Mouse (Mus musculus): Measurements from ENCODE around the gene Lrrc14b.

DNA sequence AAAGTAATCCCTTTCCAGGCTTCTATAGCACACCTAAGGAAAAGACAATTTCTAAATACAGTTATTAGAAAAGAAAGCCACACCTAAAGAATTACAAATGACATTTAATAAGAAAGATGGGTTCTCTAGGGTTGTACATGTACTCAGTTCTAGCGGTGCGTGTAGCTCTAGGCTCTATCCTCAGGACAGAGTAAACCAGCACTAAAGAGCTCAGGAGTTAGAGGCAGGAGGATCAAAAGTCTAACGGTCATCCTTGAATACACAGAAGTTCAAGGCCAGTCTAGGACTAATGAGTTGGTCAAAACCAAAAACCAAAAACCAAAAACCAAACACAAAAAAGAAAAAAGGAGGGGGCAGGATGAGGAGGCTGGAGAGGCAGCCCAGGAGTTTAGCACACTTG is 49.2 kb downstream of the Lrrc14b start:
- TF ChIP-seq CTCF (IDR thresholded peaks at IDR 0.05; ENCODE audit: low read depth, low read length) (no peak), GATA1 (IDR thresholded peaks at IDR 0.05; ENCODE audit: borderline replicate concordance, low read length) (no peak), GATA2 (IDR thresholded peaks at IDR 0.05; ENCODE audit: borderline replicate concordance, low read depth, low read length) (no peak), TAL1 (conservative IDR thresholded peaks at IDR 0.05; ENCODE audit: low read depth, low read length) (no peak), POLR2AphosphoS5 (IDR thresholded peaks at IDR 0.05; ENCODE audit: insufficient replicate concordance, low read depth, low read length) (no peak)
